Mouse (Mus musculus) small intestine, adult 2 months (tissue): Measurements from ENCODE around the gene Rad51b. TPM values are rescaled to one million over a fixed set of nuclear protein-coding genes. Genes with fewer than 3 reads are reported as not detected.

Experiments used
- H3K27ac ChIP-seq: fragments of 200-500 bp; 2 replicates; pipeline ENCODE4 v1.5.1; 2012; ENCODE audit warnings: low read depth, low read length, control low read depth, inconsistent platforms; ENCODE audit not compliant: insufficient read depth
- H3K27me3 ChIP-seq: fragments of 200-500 bp; 2 replicates; pipeline ENCODE4 v1.6.1; 2012; ENCODE audit warnings: mild to moderate bottlenecking, moderate library complexity, low read length, inconsistent platforms; ENCODE audit not compliant: control insufficient read depth, insufficient read depth
- H3K36me3 ChIP-seq: fragments of 200-500 bp; 2 replicates; pipeline ENCODE4 v1.6.1; 2012; ENCODE audit warnings: mild to moderate bottlenecking, low read length, control low read depth, inconsistent platforms; ENCODE audit not compliant: control insufficient read depth, insufficient read depth
- H3K4me1 ChIP-seq: fragments of 200-500 bp; 2 replicates; pipeline ENCODE4 v1.6.1; 2012; ENCODE audit warnings: low read length, inconsistent platforms, mixed read lengths; ENCODE audit not compliant: control insufficient read depth, insufficient read depth, insufficient read length
- H3K4me3 ChIP-seq: fragments of 200-500 bp; 2 replicates; pipeline ENCODE4 v1.5.1; 2012; ENCODE audit warnings: low read depth, mild to moderate bottlenecking, control low read depth, inconsistent platforms, low read length, moderate library complexity
- CTCF ChIP-seq: fragments of 200-500 bp; IDR thresholded peaks from 2 replicates; pipeline ENCODE4 v1.5.1; 2012; ENCODE audit warnings: low read depth, mild to moderate bottlenecking, control low read depth, inconsistent platforms, low read length, moderate library complexity, mixed read lengths; ENCODE audit not compliant: insufficient replicate concordance, insufficient read length; ENCODE audit errors: extremely low read depth
- POLR2A ChIP-seq: fragments of 200-500 bp; IDR thresholded peaks from 2 replicates; pipeline ENCODE4 v1.6.1; 2012; ENCODE audit warnings: low read depth, mild to moderate bottlenecking, control low read depth, inconsistent platforms, low read length, moderate library complexity
- WGBS: fragments of 180-500 bp; shearing (Covaris S2); methylation state at CpG from one replicate; pipeline ENCODE4 v1.1.7; 2018; 5-methylcytosine and 5-hydroxymethylcytosine counted together
- polyA plus RNA-seq: library from polyadenylated mRNA; depleted of rRNA; stranded (reverse); fragments of >200 nt; gene quantifications from 2 replicates; pipeline ENCODE4 v1.2.3, GENCODE M21; 2012

Gene Rad51b
- polyA plus RNA-seq, 1 experiment: 0.46 TPM

DNA sequence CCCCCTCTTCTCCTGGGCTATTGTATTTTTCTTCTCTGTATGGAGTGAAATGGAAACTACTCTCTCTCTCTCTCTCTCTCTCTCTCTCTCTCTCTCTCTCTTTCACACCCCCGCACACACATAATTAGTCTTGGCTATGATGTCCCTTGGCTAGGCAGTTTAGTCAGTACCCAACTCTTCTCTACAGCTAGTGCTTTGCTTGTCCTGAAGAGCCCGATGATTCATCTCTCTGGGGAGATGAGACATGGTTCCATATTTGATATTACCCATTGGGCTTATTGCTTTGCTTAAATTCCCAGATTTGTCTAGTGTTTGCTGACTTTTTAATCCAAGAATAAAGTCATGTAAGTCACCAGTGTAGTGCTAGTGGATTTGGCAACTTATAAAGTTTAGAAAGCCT is 429.0 kb downstream of the Rad51b start:
- TF ChIP-seq POLR2A (no peak), CTCF (no peak)
- Histone ChIP-seq H3K4me1 (no peaks in the 10 kb centered on the region), H3K27ac (no peak overlapping the region), H3K27me3 (no peaks in the 10 kb centered on the region), H3K4me3 (no peak overlapping the region), H3K36me3 (no peaks in the 10 kb centered on the region)
- 85% methylated on average over 2 of the region's 2 CpGs for WGBS

DNA sequence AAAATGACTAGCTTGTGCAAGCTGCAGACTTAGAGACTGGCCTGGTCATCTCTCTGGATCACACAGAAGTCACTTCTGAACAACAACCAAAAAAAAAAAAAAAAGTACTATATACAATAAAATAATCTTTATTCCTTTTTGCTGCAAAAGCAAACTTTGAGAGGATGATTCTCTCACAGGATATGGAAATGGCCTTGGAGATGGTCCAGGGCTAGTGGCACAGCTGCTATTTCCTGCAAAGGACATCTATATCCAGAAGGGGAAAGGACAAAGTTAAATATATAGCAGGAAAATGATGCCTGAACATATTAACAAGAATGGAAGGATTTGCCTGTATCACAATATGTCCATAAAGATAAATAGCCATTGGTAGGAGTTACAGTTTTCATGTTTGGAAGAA is 429.9 kb downstream of the Rad51b start:
- Histone ChIP-seq H3K4me1 (no peaks in the 10 kb centered on the region), H3K36me3 (no peaks in the 10 kb centered on the region), H3K4me3 (no peak overlapping the region), H3K27me3 (no peaks in the 10 kb centered on the region), H3K27ac (no peak overlapping the region)
- TF ChIP-seq POLR2A (no peak), CTCF (no peak)

DNA sequence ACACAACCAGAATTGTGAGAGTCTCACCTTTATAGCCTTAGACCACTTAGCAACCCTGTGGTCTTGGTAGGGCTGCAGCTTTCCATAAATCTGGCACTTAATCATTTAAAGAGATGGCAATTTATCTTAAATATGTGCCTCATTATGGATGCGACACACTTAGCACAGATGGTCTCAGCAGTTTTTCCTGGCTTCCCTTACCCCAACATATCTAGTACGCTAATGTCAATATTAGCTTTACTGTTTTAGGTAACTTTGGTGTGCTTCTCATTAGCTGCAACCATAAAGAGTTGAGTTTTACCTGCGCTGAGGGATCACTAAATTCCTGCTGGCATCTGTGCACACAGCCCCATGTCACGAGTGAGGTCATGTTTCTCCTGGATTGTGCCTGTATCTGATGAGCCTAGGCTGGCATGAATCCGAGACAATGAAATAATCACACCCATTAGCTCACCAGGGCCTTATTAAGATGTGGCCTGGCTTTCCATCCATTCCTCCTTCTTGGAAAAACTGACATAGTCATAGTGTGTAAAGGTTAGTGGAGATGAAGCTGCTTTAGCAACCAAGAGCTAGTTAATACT is 432.9 kb downstream of the Rad51b start:
- 89% methylated on average over 5 of the region's 5 CpGs for WGBS
- no peak for TF ChIP-seq POLR2A
- no peak for TF ChIP-seq CTCF
- H3K27ac ChIP-seq: no peak overlapping the region

DNA sequence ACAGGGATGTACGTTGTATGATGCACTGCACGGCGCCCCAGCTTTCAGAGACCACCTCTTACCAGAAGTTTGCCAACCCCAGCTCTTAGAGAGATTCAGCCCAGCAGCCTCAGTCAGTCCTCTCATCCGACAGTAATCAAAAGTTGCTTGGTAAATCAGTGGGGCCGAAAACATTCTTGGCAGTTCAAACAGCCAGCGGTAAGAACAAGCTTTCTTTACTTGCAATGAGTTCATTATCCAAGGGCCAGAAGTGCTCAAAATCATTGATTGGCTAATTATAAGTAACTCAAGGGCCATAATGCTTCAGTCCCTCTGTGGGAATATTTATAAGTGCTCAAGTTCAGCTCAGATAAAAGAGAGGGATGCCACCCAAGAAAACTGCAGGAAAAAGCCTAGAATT is 434.8 kb downstream of the Rad51b start:
- H3K27me3 ChIP-seq: no peaks in the 10 kb centered on the region
- no peak overlapping the region for H3K27ac ChIP-seq
- no peak for TF ChIP-seq CTCF
- no peak for TF ChIP-seq POLR2A
- WGBS: 92% methylated on average over 6 of the region's 6 CpGs
- no peaks in the 10 kb centered on the region for H3K36me3 ChIP-seq
- H3K4me3 ChIP-seq: no peak overlapping the region
- no peaks in the 10 kb centered on the region for H3K4me1 ChIP-seq

More for the DNA sequence above, 432.9 kb downstream of the Rad51b start:
- no peaks in the 10 kb centered on the region for H3K4me1 ChIP-seq
- no peaks in the 10 kb centered on the region for H3K27me3 ChIP-seq
- no peak overlapping the region for H3K4me3 ChIP-seq
- no peaks in the 10 kb centered on the region for H3K36me3 ChIP-seq

DNA sequence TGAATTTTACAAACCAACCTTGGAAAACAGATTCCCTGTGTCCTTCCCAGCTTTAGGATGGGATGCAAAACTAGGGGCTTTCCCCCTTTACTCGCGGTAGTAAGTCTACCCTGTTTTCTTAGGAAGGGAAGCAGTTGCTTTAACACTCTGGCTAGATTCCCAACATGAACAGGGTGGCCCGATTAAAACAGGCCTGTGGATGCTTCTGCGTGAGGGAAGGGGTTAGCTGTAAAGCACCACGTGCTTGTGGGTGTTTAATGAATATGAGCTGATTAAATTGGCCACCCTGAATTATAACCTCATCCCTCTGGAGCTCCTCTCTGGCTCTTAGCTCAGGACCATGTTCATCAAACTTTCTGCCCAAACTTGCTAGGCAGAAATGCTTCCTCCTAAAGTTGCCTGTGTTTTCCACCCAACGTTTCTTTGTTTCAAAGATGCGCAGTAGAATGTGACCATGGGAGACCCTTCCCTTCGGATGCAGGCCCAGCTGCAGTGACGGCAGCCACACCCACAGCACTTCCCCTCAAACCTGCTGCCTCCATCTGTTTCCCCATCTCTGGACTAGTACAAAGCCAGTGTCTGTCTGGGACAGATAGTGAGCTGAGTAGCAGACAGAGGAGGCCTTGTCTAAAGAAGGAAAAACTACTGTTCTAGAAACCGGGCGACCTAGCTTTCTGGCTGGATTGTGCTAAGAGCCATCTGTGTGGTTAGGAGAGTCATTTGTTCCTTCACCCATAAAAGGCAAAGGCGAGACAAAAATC is 435.5 kb downstream of the Rad51b start:
- WGBS: 74% methylated on average over 12 of the region's 12 CpGs
- Histone ChIP-seq H3K4me3 (no peak overlapping the region), H3K27ac (no peak overlapping the region), H3K27me3 (no peaks in the 10 kb centered on the region), H3K36me3 (no peaks in the 10 kb centered on the region), H3K4me1 (no peaks in the 10 kb centered on the region)
- no peak for TF ChIP-seq CTCF
- TF ChIP-seq POLR2A: no peak

DNA sequence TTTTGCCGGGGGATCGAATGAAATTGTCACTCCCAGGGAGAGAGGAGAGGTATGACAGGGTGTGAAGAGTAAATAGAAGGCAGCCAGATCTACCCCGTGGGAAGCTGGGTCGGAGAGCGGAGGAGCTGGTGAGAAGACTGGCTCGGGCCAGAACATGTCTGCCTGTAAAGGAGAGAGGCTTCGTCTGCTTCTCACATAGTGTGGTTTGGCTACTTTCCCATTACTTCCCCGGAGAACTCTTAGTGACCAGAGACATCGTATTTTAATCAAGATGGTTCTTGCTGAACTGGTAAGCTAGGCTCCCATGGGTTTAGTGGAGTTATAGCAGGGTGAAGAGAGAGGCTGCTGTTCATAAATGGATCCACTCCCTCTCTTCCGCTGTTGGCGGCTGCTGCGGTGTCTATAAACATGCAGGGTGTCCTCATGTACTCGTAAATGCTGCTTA is 438.3 kb downstream of the Rad51b start:
- Histone ChIP-seq H3K36me3 (no peaks in the 10 kb centered on the region), H3K27me3 (no peaks in the 10 kb centered on the region), H3K4me3 (no peak overlapping the region), H3K27ac (no peak overlapping the region), H3K4me1 (no peaks in the 10 kb centered on the region)
- 73% methylated on average over 13 of the region's 13 CpGs for WGBS
- TF ChIP-seq CTCF (no peak), POLR2A (no peak)

DNA sequence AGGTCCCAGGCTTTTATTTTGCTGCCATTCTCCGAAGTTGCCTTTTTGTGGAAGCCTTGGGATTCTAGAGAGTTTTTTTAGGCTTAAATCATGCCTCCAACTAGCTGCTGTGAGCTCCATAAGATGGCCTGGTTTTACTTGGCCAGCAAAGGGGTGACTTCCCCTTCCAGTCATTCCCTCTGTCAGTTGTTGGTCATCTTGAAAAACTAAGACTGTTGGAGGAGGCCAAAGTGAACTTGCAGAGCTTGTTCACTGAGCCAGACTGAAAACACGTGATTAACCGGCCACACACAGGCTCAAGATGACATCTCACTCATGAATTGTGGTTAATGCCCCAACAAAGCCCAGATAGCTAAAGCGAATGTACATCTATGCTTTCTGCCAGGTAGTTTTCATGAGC is 438.8 kb downstream of the Rad51b start:
- Histone ChIP-seq H3K27me3 (no peaks in the 10 kb centered on the region), H3K4me3 (no peak overlapping the region), H3K27ac (no peak overlapping the region), H3K36me3 (no peaks in the 10 kb centered on the region), H3K4me1 (no peaks in the 10 kb centered on the region)
- WGBS: 84% methylated on average over 4 of the region's 4 CpGs
- TF ChIP-seq POLR2A (no peak), CTCF (no peak)
